Mouse (Mus musculus) kidney, postnatal 14 days (tissue): Measurements from ENCODE around the gene Gm12166.

ENCODE experiments used
- DNase-seq: peaks from one replicate; pipeline ENCODE4 v3.0.0; 2022; ENCODE audit warnings: mixed read lengths

Gm12166 gene

DNA sequence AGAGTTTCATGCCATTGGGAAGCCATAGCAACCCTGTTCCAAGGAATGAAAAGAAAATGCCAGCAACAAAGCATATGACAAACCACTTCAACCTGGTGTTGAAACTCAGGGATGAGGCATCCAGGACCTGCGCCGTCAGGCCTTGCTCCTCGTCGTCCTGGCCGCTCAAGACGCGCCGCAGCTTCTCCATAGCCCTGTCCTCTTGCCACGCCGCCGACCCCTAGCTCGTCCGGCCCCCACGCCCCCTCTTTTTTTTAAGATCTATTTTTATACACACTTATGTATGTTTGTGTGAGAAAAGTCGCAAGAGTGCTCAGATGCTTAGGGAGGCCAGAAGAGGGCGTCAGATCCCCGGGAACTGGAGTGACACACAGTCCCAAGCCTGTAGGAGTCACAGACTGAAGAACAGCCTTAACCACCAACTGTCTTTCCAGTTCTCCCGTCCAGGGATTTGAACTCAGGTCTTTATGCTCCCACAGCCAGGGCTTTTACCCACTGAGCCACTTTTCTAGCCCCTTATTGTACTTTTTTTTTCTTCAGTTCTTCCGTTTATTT, at the start of gene Gm12166:
Gm12166 (minus strand) TSS at position 217 of the 555 bp plus-strand sequence.
- DNase-seq: peak; percentile 45

DNA sequence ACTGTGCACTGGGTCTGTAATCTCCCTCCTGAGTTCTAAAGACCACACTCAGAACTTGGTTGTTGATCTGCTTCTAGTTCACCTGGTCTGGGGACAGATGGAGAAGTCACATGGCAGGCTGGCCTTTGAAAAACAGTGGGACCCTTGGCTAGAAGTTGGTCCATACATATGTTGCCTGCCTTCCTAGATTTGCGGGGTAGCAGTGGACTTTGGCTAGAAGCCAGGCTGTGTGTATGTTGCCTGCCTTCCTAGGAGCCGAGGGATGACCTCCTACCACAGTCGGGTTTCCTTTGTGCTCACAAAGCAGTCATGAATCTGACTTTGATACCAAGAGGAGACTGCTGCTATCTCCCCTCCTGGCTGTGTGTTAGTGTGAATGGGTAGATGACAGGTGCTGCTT, 44.9 kb upstream of the Gm12166 start:
- no peak for DNase-seq

DNA sequence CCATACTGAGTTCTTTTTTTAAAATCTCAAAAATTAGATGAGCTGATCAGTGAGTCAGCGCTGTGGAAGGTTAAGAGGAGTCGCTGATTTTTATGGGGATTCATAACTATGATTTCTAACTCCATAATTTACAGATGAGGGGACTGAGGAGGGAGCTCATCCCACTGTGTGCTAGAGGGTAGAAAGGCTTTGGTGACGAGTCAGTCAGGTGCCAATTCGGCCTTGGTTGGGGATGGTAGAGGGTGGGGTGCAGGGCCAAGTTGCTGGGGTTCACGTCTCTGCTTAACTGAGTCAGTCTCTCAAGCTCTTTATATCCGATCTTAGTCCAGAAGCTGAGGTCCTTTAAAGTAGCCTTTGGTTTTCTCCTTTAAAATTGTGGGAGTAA, 44.1 kb upstream of the Gm12166 start:
- DNase-seq: no peak

DNA sequence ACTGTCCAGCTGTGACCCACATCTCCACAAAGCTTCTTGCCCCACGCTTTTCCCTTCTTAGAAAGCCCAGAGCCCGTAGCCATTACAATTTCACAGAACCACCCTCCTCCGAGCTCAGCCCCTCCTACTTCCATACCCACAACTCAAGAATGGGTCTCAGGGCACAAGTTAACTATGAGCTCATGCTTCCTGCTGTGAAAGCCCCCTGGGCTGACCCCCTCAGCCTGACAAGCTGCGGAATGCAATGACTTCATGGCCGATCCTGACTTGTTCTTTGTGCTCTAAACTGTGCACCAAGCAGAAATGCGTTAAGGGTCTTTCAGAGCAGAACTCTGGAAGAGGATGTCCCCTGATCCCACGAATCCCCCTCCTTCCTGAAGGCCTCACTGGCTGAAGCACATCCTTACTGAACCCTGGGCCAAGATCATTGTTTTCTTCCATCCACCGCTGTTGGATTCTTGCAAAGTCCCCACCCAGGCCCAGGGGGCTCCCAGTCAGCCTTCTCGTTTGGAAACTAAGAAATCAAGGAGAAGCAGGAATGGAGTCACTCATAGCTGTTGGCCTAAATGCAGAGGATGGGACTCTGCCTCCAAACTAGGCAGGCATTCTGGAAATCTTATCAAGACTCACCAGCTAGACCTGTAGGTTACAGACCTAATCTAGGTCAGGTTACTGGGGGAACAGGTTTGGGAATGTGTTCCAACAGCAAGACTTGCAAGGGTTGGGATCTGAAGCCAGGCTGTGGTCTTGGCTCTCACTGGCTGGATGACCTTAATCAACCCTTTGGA, 43.5 kb upstream of the Gm12166 start:
- no peak for DNase-seq

DNA sequence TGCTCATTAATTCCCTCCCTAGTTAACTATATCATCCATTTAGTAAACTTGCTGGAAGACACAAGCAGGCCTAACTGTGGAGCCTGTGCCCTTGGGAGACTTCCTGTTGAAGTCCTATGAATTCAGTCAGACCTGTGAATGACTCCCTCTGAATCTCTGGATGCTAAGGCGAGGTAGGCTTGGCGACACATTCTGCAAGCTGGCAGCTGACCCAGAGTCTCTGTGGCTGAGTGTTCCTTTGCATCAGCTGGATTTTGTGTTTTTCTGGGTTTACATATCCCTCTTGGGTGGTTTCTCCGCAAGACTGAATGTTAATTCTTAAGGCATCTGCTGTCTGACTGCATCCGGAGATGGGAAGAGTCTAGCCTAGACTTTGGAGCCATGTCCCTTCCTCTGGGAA, 40.0 kb upstream of the Gm12166 start:
- no peak for DNase-seq

DNA sequence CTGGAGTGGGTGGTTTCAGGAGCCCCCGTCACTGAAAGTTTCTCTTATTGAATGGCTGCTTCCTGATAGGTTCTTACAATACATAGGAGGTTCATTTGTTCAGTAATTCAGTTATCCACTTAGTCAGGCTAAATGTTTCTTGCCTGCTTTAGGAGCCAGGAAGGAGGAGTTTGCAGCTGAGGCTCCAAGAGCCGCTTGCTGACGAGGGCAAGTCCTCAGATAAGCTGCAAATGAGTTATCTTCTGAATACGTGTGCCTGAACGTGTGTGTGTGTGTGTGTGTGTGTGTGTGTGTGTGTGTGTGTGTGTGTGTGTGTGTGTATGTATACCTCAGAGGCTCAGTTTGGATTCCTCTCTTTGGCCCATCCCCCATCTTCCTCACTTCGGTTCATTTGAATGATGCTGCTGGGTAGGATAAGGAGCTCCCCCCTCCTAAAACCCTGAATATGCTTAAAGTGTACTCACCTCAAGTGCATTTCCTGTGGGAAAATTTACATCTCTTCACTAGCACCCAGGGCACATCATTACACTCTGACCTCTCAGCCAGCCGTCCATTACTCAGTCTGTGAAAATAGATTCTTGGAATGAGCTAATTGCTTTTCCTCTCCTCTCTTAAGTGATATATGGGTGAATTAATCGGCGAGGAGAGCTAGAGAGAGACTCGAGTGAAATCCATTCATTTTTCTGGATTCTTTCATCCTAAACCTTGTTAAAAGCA, 39.0 kb upstream of the Gm12166 start:
- DNase-seq: no peak

DNA sequence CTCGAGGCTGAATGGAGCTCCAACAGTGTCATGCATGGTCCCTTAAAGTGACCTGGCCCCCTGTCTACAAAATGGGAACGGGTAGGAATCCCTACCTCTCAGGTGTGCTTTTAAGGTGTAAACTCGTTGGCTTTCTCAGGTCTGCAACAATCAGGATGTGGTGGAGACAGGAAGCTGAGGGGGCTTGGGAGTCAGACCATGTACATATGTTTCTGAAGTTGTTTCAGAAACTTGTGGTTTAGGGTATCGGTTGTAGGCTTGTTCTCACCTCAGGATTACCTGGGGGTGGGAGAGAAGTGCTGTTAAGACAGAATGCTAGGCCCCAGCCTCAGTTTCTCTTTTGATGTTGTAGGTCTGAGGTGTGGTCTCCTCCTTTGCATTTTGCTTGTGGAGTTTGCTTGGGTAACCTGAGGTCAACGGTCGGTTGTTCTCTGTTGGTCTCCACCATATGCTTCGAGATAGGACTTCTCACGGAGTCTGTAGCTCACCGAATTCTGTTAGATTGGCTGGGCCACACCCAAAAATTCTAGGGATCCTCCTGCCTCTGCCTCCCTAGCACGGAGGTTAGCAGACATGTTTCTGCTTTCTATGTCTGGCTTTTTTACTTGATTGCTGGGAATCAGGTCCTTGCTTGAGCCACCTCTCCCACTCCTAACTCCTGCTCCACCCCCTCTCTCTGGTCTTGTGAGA, 38.1 kb upstream of the Gm12166 start:
- DNase-seq: no peak

DNA sequence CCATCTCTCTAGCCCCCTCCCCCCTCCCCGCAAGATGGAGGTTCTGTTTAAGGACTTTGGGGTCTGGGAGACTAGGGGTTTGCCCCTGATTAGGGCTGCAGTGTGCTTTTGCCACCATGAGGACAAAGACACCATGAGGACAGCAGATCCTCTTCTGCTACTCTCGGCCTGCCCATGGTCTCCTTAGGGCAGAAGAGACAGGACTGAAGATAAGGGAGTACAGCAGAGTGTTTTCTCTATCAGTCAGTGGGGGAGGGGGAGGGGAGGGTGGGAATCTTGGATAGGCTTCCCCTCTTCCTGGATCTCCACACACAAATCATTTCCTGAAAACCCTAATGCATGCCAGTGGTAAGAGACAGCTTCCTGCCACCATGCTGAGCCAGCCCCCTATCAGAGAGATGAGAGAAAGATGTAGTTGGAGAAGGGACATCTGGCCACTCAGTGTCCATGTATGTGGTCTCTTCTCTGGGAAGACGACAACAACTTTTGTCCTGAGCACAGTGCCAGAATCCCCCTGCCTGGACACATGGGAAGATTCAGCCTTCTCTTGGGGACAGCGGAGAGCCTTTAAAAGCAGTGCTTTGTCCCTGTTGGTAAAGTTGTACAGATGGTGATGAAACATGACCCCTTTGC, 37.1 kb upstream of the Gm12166 start:
- peak; percentile 63 for DNase-seq

DNA sequence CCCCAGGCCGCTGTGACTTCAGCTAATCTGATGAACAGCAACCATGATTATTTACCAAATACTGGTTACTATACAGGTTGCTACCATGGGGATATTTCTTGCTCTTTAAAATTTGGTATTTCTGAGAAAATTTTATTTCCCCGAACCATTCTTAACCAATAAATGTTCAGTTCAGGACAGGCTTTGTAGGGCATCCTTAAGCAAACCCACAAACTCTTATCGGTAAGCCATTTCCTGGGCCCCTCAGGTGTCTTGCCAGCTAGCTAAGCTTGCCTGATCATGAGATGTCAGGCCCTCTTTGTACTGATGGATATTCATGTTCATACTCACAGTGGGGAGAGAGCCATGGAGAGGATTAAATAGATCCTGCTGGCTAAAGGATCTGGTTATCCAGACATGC, 34.3 kb upstream of the Gm12166 start:
- no peak for DNase-seq

DNA sequence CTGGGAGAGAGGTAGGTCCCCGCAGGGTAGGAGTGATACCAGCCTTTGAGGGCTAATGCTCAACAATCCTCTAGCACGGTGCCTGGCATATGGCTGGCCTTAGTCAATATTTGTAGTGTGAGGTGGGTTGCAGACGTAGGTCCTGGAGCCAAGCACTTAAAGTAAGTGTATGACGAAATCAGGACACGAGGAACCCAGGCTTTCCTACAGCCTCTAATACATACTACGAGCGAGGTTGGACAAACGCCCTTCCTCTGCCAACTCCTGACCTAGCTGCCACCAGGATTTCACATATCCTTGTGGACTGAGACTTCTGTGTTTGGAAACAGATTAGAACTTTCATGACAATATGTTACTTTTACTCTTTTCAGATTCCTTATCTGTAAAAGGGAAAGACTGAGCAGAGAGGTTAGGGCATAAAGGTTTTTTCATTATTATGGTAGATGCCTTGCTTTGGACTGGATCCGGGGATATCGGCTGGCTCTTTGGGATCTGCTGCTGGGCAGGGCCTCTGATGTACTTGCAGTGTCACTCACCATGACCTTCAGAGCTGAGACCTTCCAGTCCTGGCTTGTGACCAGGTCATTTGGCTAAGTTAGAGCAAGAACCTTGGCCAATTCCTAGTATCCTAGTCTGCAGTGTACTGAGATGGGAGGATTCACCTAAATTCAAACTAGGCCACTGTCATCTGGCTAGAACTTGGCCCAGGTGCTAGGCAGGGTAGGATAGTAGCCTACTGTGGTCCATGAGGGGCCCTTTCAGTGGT, 33.5 kb upstream of the Gm12166 start:
- no peak for DNase-seq

DNA sequence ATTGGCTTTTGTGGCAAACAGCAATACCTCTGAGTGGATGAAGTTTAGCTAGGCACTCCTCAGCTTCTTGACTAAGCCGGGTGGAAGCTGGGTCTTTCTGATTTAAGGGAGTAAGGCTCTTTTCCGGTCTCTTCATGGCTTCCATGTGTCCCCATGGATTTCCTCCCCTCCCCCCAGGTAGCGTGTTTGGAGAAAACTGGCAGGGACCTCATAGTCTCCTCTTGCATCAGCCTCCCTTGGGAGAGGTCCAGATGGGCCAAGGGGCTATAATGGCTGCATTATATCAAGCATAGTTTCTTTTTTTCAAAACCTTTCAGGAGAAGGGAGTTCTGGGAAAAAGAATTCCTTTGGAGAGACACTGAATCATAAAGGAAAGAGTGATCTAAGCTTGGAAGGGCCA, 32.4 kb upstream of the Gm12166 start:
- no peak for DNase-seq

DNA sequence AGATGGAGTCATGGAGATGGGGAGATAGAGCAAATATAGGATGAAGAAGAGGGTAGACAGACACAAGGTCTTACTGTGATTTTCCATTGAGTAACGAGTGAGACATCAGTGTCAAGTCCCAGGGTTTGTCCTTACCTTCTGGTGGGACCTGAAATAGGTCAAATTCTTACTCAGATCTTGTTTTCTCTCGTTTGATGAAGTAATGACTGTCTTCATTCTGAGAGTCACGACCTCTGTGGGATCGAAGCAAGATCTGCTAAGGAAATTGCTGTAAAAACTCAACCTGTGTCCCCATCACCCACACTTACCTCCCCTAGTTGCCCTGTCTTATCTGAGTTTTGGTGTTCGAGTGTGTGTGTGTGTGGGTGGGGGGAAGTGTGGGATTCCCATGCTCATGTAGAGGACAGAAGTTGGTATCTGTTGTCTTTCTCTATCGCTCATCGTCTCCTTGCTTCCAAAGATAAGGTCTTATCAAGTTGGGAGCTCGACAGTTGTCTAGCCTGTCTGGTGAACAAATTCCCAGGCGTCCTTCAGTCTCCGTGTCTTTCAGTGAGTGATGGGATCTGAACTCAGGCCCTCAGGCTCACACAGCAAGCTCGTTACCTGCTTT, 31.8 kb upstream of the Gm12166 start:
- no peak for DNase-seq

DNA sequence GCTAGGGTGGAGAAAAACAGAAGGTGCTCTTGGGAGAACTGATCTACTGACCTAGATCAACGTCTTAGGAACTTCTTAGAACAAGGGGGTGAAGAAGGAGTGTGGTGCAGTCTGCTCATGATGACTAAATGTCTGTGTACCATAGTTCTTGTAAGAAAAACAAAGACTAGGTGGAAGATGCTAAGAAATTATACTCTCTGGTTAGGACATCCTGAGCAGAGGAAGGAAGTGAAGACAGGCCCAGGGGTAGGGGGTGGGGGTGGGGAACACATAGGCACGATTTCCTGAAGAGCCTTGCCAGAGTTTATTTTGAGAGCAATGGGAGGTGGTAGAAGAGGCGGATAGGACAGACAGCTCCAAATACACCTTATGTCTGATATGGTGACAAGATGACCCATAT, 31.3 kb upstream of the Gm12166 start:
- DNase-seq: no peak

DNA sequence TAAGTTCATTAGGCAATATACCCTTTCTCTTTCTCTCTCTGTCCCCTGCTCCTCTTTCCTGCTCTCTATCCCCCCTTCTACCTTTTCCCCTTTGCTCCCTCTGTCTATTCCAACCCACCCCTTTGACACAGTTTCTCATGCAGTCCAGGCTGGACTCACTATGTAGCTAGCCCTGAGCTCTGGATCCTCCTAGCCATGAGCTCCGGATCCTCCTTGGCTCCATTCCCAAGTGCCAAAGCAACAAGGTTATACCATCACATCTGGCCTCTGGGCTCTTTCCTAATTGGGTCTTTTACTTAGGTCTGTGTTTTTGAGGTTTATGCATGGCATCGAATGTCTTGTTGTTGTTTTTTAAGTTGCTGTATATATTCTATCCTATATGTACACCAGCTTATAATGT, 29.0 kb upstream of the Gm12166 start:
- no peak for DNase-seq

DNA sequence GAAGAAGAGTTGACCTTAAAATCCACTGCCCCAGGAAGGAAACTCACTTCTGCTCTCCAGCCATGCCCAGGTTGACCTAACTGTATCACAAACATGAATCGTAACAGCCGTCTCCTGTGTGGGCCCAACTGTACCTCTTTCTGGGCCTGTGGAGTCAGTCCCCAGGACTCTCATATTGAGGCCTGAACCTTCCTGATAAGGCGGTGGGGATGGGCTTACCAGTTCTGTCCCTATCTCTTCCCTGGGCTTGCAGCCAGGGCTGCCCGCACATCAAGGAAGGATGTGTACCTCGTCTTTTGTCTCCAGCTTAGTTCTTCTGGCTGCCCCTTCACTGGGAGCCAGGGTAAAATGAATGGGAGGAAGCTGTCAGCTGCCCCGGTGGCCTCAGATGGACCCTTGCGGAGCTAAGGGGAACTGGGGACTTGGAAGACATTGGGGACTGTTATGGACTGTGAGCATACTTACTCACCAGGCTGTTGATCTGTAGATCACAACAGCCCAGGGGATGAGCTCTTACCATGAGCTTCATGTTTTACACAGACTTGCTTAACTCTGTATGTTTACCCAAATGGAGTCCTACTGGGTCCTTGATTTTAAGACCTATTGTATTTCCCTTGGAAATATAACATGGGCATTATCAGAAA, 25.7 kb upstream of the Gm12166 start:
- peak; percentile 73 for DNase-seq

DNA sequence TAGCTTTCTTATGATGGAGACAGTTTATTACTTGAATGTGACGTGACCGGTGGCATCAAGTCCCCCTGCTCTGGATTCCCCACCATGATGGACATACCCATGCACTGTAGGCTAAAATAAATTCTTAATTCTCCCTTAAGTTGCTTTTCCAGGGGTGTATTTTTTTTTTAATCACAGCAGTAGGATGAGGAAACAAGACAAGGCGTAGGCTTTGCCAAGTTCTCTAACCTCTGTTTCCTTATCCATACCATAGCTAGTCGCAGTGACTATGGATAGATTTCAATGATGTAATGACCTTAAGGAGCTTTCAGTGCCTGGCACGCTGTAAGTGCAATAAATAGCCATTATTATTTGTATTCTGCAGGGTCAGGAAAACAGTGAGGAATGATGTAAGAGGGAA, 25.2 kb upstream of the Gm12166 start:
- DNase-seq: no peak

DNA sequence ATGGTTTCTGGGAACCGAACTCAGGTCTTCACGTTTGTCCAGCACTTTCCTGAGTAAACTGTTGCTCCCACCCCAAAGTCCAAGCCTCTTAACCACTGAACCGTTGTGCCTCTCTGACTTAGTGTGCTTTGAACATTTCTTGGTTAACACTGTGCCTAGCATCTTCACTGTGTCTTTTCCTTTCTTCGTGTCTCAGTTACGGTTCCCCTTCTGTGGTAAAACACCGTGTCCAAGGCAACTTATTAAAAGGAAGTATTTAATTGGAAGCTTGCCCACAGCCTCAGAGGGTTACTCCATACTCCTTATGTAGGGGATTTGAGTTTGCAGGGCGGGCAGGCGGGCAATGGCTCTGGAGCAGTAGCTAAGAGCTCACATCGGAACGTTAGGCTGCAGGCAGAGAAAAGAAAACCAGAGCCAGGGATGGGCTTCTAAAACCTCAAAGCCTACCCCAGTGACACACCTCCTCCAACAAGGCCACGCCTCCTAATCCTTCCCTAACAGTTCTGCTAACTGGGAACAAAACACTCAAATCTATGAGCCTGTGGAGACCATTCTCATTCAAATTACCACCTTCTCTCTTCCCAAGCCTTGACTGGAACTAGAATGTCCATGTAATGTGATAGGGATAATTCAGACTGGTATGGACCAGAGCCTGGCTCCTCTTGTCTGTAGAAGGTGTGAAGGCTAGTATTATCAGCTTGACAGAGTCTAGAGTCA, 24.5 kb upstream of the Gm12166 start:
- no peak for DNase-seq

DNA sequence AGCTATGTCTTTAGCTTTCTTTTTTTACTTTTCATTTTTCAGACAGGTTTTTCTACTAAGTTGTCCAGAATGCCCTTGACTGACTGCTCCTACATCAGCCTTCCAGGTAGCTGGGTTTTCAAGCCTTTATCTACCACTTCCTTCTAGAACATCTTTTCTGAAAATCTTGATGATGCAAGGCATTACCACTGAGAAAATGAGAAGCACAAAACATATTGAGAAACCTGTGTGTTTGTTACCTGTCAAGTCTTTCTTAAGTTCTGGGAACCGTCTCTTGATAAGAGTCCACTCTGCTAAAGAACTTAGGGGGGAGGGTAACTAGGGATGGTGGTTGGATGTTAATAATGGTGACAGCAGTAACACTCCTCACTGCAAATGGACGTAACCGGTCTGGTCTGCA, 23.4 kb upstream of the Gm12166 start:
- no peak for DNase-seq

DNA sequence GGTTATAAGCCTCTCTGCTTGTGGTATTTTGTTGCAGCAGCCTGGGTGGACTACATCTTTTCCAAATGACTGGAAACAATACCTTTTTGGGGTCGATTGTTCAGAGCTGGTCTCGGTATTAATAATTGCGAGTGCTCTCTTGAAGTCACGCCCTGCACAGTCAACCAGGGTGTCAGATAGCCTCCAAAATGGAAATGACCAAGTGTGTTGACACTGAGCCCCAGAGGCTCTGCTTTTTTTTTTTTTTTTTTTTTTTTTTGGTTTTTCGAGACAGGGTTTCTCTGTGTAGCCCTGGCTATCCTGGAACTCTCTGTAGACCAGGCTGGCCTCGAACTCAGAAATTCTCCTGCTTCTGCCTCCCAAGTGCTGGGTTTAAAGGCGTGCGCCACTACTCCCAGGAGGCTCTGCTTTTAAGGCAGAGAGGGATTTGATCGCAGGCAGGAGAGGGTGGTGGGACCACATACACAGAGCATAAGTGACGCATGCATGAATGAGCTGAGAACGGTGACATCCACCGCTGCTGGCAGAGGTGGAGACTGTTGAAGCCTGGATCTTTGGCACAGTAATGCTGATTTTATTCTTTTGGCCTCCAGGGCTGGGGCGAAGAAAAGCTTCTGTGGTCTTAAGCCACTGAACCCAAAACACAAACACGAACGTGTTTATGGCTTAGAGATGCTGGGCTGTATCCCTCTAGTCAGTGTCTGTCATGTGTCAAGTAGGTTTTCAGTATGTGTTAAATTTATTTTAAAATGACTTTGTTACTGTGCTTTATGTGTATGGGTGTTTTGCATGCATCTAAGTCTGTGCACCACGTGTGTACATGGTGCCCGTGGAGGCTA, 21.9 kb upstream of the Gm12166 start:
- no peak for DNase-seq
